Mouse (Mus musculus) kidney, postnatal 0 days (tissue): ENCODE measurements around the gene Crxos. TPM values are rescaled to one million over a fixed set of nuclear protein-coding genes. Genes with fewer than 3 reads are reported as not detected.

ENCODE experiments used
- ATAC-seq: fragments of 200-750 bp; cut with Nextera tagmentation; replicated peaks from 2 replicates; pipeline ENCODE4 v1.8.0; 2017; ENCODE audit warnings: low read depth, moderate number of reproducible peaks, moderate TSS enrichment, moderate library complexity; ENCODE audit not compliant: low FRiP score
- DNase-seq: peaks from one replicate; pipeline ENCODE4 v3.0.0-alpha.2; 2016; ENCODE audit warnings: low spot score
- H3K27ac ChIP-seq: fragments of 300-500 bp; sonication (generic); 2 replicates; pipeline ENCODE4 v1.5.1; 2014; ENCODE audit warnings: mild to moderate bottlenecking
- H3K27me3 ChIP-seq: fragments of 300-500 bp; sonication (generic); 2 replicates; pipeline ENCODE4 v1.6.1; 2014; ENCODE audit warnings: low read length, mixed read lengths; ENCODE audit not compliant: insufficient read depth
- H3K36me3 ChIP-seq: fragments of 300-500 bp; sonication (generic); 2 replicates; pipeline ENCODE4 v1.6.1; 2014; ENCODE audit warnings: low read length, mixed read lengths; ENCODE audit not compliant: insufficient read depth
- H3K4me1 ChIP-seq: fragments of 300-500 bp; sonication (generic); replicated peaks from 2 replicates; pipeline ENCODE4 v1.6.1; 2014; ENCODE audit warnings: antibody characterized with exemption, low read length, mixed read lengths; ENCODE audit not compliant: insufficient read depth
- H3K4me2 ChIP-seq: fragments of 300-500 bp; sonication (generic); 2 replicates; pipeline ENCODE4 v1.6.1; 2014; ENCODE audit warnings: mild to moderate bottlenecking, low read length, moderate library complexity, mixed read lengths
- H3K4me3 ChIP-seq: fragments of 300-500 bp; sonication (generic); replicated peaks from 2 replicates; pipeline ENCODE4 v1.5.1; 2014; ENCODE audit warnings: low read depth, low read length
- H3K9ac ChIP-seq: fragments of 300-500 bp; sonication (generic); 2 replicates; pipeline ENCODE4 v1.6.1; 2014; ENCODE audit warnings: low read depth, low read length
- H3K9me3 ChIP-seq: fragments of 300-500 bp; sonication (generic); replicated peaks from 2 replicates; pipeline ENCODE4 v1.6.1; 2016; ENCODE audit warnings: low read length, inconsistent platforms, mixed read lengths
- CTCF ChIP-seq: IDR thresholded peaks from 2 replicates; pipeline ENCODE4 v1.5.1; 2016; ENCODE audit warnings: antibody characterized with exemption, low read depth, mild to moderate bottlenecking, moderate library complexity
- WGBS: fragments of 180-500 bp; shearing (Covaris S2); extraction: QIAGEN DNeasy Blood & Tissue Kit; methylation state at CpG from one replicate; pipeline ENCODE4 v1.1.7; 2014; 5-methylcytosine and 5-hydroxymethylcytosine counted together
- polyA plus RNA-seq: library from polyadenylated mRNA; unstranded; fragments of >200 nt; fragmentation: Nextera tagmentation; extraction: Ambion mirVana; gene quantifications from 2 replicates; pipeline ENCODE4 v1.2.1, GENCODE M21; 2015

Crxos gene
- polyA plus RNA-seq, 1 experiment from 2014 or later: not detected

GRCm38 (mm10) chr7:15931635-15932034 lies 49.2 kb downstream of the Crxos start:
- Histone ChIP-seq H3K9me3 (no peaks in the 10 kb centered on the region), H3K9ac (no peak overlapping the region), H3K27ac (no peak overlapping the region), H3K4me2 (no peak overlapping the region), H3K4me1 (no peaks in the 10 kb centered on the region), H3K27me3 (no peaks in the 10 kb centered on the region), H3K36me3 (no peaks in the 10 kb centered on the region), H3K4me3 (no peak overlapping the region)
- no peak for TF ChIP-seq CTCF
- ATAC-seq (no peak), DNase-seq (no peak)
- 78% methylated on average over 3 of the region's 3 CpGs for WGBS

- Histone ChIP-seq H3K4me2 (0 out of 2 replicates have a peak overlapping the region, but pooled peaks have one; percentile 10), H3K27me3 (no peaks in the 10 kb centered on the region), H3K9me3 (no peaks in the 10 kb centered on the region), H3K4me1 (no peaks in the 10 kb centered on the region), H3K9ac (no peak overlapping the region), H3K27ac (peak overlapping the region; percentile 47), H3K4me3 (no peak overlapping the region), H3K36me3 (peaks cover 18% of the 10 kb centered on the region)
- ATAC-seq: 0 out of 2 replicates have a peak, but pooled peaks have one; percentile 38
- no peak for TF ChIP-seq CTCF
- WGBS: 28% methylated on average over 16 of the region's 16 CpGs
- peak; percentile 68 for DNase-seq
These were observed 51.3 kb downstream of the Crxos start for GRCm38 (mm10) chr7:15933437-15934359.

- Histone ChIP-seq H3K27ac (no peak overlapping the region), H3K27me3 (no peaks in the 10 kb centered on the region), H3K4me3 (no peak overlapping the region), H3K9me3 (no peaks in the 10 kb centered on the region), H3K4me1 (no peaks in the 10 kb centered on the region), H3K9ac (no peak overlapping the region), H3K4me2 (no peak overlapping the region), H3K36me3 (peaks cover 52% of the 10 kb centered on the region)
- WGBS: 85% methylated on average over 5 of the region's 5 CpGs
- TF ChIP-seq CTCF: no peak
- DNase-seq (no peak), ATAC-seq (no peak; the same call in 1 of the 2 replicates)
These were observed 55.1 kb downstream of the Crxos start for GRCm38 (mm10) chr7:15937491-15937890.

GRCm38 (mm10) chr7:15938621-15939020 lies 56.2 kb downstream of the Crxos start:
- ATAC-seq: no peak
- no peak for DNase-seq
- Histone ChIP-seq H3K4me3 (no peak overlapping the region), H3K27me3 (no peaks in the 10 kb centered on the region), H3K4me1 (no peaks in the 10 kb centered on the region), H3K9ac (no peak overlapping the region), H3K36me3 (peaks cover 63% of the 10 kb centered on the region), H3K9me3 (no peaks in the 10 kb centered on the region), H3K4me2 (no peak overlapping the region), H3K27ac (no peak overlapping the region)
- 95% methylated on average over 3 of the region's 3 CpGs for WGBS
- no peak for TF ChIP-seq CTCF

- H3K4me2 ChIP-seq: no peak overlapping the region
These were observed 61.9 kb downstream of the Crxos start for GRCm38 (mm10) chr7:15944311-15944710.

GRCm38 (mm10) chr7:15945211-15945610 lies 62.8 kb downstream of the Crxos start:
- Histone ChIP-seq H3K4me1 (no peaks in the 10 kb centered on the region; the same call in none of the 2 replicates), H3K9ac (peak overlapping the region; percentile 77), H3K27ac (peak overlapping the region; percentile 96), H3K27me3 (no peaks in the 10 kb centered on the region), H3K4me2 (peak overlapping the region; percentile 80), H3K4me3 (peak overlapping the region; percentile 79), H3K9me3 (no peaks in the 10 kb centered on the region), H3K36me3 (peaks cover 40% of the 10 kb centered on the region)
- 6% methylated on average over 8 of the region's 8 CpGs for WGBS
- no peak for TF ChIP-seq CTCF
- no peak for ATAC-seq
- DNase-seq: no peak

More at GRCm38 (mm10) chr7:15944311-15944710, 61.9 kb downstream of the Crxos start:
- no peaks in the 10 kb centered on the region for H3K9me3 ChIP-seq
- H3K27ac ChIP-seq: no peak overlapping the region
- no peaks in the 10 kb centered on the region; the same call in none of the 2 replicates for H3K4me1 ChIP-seq
- H3K36me3 ChIP-seq: peaks cover 46% of the 10 kb centered on the region
- H3K4me3 ChIP-seq: no peak overlapping the region
- TF ChIP-seq CTCF: no peak
- ATAC-seq (no peak), DNase-seq (no peak)
- H3K27me3 ChIP-seq: no peaks in the 10 kb centered on the region
- H3K9ac ChIP-seq: no peak overlapping the region
- WGBS: 95% methylated on average over 1 of the region's 1 CpGs
